Mouse (Mus musculus): ENCODE data around the gene Mansc1. TPM values are rescaled to one million over a fixed set of nuclear protein-coding genes. Genes with fewer than 3 reads are reported as not detected.

The Mansc1 gene
- polyA plus RNA-seq, 1 experiment from 2014 or later: 5.9 TPM

GRCm38 (mm10) chr6:134594569-134595442, 37.5 kb downstream of the Mansc1 start:
- no peak for ATAC-seq (ENCODE audit: extremely low read depth, insufficient number of reproducible peaks, low FRiP score, low TSS enrichment)
- WGBS: 67% methylated on average over 21 of the region's 21 CpGs
- Histone ChIP-seq H3K4me3 (no peak overlapping the region), H3K27me3 (replicated peaks) (no peaks in the 10 kb centered on the region), H3K4me1 (peaks cover 13% of the 10 kb centered on the region), H3K27ac (replicated peaks) (no peak overlapping the region), H3K4me2 (peak overlapping the region; percentile 25; the same call in 1 of the 2 replicates), H3K36me3 (no peaks in the 10 kb centered on the region), H3K9ac (no peak overlapping the region), H3K9me3 (no peaks in the 10 kb centered on the region)

DNA sequence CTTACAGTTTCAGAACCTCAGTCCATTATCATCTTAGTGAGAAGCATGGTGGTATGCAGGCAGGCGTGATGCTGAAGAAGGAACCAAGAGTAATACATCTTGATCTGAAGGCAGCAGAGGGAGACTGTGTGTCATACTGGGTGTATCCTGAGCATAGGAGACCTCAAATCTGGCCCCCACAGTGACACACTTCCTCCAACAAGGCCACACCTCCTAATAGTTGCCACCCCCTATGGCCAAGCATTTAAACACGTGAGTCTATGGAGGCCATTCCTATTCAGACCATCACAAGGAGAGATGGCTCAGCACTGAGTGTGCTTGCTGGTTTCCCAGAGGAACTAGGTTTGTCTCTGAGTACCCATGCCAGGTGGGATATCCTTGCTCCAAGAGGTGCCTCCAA, 40.7 kb downstream of the Mansc1 start:
- H3K9ac ChIP-seq: no peak overlapping the region
- peaks cover 13% of the 10 kb centered on the region for H3K4me1 ChIP-seq
- no peak for ATAC-seq (ENCODE audit: extremely low read depth, insufficient number of reproducible peaks, low FRiP score, low TSS enrichment)
- no peaks in the 10 kb centered on the region for H3K9me3 ChIP-seq
- H3K27me3 ChIP-seq (replicated peaks): peaks cover 7% of the 10 kb centered on the region; the same call in 1 of the 2 replicates
- H3K36me3 ChIP-seq: no peaks in the 10 kb centered on the region
- no peak overlapping the region for H3K4me2 ChIP-seq
- no peak overlapping the region for H3K4me3 ChIP-seq
- 85% methylated on average over 2 of the region's 2 CpGs for WGBS
- no peak overlapping the region for H3K27ac ChIP-seq (replicated peaks)

- H3K4me1 ChIP-seq: no peaks in the 10 kb centered on the region
- no peak for ATAC-seq (ENCODE audit: extremely low read depth, insufficient number of reproducible peaks, low FRiP score, low TSS enrichment)
- H3K9me3 ChIP-seq: no peaks in the 10 kb centered on the region
- WGBS: 72% methylated on average over 5 of the region's 5 CpGs
- no peaks in the 10 kb centered on the region for H3K36me3 ChIP-seq
- peaks cover 7% of the 10 kb centered on the region; the same call in 1 of the 2 replicates for H3K27me3 ChIP-seq (replicated peaks)
- H3K27ac ChIP-seq (replicated peaks): no peak overlapping the region
- no peak overlapping the region for H3K4me3 ChIP-seq
- H3K9ac ChIP-seq: no peak overlapping the region
- H3K4me2 ChIP-seq: no peak overlapping the region
These were observed 46.0 kb downstream of the Mansc1 start for GRCm38 (mm10) chr6:134586241-134586640.

DNA sequence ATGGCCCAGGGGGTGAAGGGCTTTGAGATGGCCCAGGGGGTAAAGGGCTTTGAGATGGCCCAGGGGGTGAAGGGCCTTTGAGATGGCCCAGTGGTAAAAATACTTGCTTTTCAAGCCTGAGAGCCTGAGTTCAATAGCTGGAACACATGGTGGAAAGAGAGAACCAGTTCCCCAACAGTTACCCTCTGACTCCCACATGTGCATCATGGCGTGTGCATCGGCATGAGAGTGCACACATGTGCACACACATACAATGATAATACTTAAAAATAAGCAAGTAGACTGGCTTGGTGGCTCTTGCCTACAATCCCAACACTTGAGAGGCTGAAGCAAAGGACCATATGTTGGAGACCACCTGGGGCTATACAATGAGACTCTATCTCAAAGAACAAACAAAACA, 47.7 kb downstream of the Mansc1 start:
- Histone ChIP-seq H3K9ac (no peak overlapping the region), H3K27ac (replicated peaks) (no peak overlapping the region), H3K9me3 (no peaks in the 10 kb centered on the region), H3K27me3 (replicated peaks) (peaks cover 7% of the 10 kb centered on the region; the same call in 1 of the 2 replicates), H3K4me1 (no peaks in the 10 kb centered on the region), H3K4me2 (no peak overlapping the region), H3K36me3 (no peaks in the 10 kb centered on the region), H3K4me3 (no peak overlapping the region)
- ATAC-seq (ENCODE audit: extremely low read depth, insufficient number of reproducible peaks, low FRiP score, low TSS enrichment): no peak
- 92% methylated on average over 2 of the region's 2 CpGs for WGBS

GRCm38 (mm10) chr6:134582110-134582509, 50.2 kb downstream of the Mansc1 start:
- Histone ChIP-seq H3K4me1 (no peaks in the 10 kb centered on the region), H3K36me3 (no peaks in the 10 kb centered on the region), H3K4me2 (no peak overlapping the region), H3K9me3 (no peaks in the 10 kb centered on the region), H3K27me3 (replicated peaks) (0 out of 2 replicates have a peak, but pooled peaks cover 3% of the 10 kb centered on the region), H3K4me3 (no peak overlapping the region), H3K27ac (replicated peaks) (no peak overlapping the region), H3K9ac (no peak overlapping the region)
- no peak for ATAC-seq (ENCODE audit: extremely low read depth, insufficient number of reproducible peaks, low FRiP score, low TSS enrichment)
- WGBS: 75% methylated on average over 5 of the region's 5 CpGs

DNA sequence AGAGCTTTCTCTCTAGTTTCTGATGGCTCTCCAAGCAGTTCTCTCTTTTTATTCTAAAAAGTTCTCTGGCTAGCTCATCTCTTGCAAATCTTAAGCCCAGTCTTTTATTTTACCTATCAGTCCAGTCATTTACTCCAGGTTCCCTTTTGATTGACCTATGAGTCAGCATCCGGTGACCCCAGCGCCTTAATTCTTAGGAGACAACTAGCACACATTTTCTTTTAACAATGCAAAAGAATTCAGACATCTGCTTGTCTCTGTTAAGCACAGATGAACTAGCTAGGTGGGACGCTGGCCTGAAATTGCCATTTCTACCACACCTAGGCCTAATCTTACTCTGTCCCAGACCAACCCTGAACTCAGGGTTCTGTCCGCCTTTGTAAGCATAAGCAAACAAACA, 52.8 kb downstream of the Mansc1 start:
- Histone ChIP-seq H3K9me3 (no peaks in the 10 kb centered on the region), H3K9ac (no peak overlapping the region), H3K4me3 (no peak overlapping the region), H3K27me3 (replicated peaks) (0 out of 2 replicates have a peak, but pooled peaks cover 3% of the 10 kb centered on the region), H3K27ac (replicated peaks) (no peak overlapping the region), H3K36me3 (no peaks in the 10 kb centered on the region), H3K4me1 (peaks cover 14% of the 10 kb centered on the region), H3K4me2 (no peak overlapping the region)
- no peak for ATAC-seq (ENCODE audit: extremely low read depth, insufficient number of reproducible peaks, low FRiP score, low TSS enrichment)
- 86% methylated on average over 4 of the region's 4 CpGs for WGBS

DNA sequence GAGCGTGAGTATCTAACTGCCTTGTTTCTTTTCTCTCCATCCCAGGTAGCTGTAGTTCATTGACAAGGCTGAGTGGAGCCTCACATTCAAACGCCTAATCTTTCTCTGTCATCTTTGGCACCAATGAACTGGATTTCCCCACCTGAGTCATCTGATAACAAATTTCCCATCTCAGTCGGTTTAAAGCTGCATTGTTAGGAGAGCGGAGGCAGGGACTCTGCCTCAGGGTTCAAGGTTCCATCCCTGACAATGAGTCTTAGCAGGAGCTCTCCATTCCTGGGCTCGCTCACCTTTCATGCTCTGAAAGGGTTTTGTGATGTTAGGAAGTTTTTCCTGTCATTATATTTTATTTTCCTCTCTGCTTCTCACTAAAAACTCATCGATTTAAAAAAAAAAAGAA, 54.2 kb downstream of the Mansc1 start:
- H3K9me3 ChIP-seq: no peaks in the 10 kb centered on the region
- no peak for ATAC-seq (ENCODE audit: extremely low read depth, insufficient number of reproducible peaks, low FRiP score, low TSS enrichment)
- 0 out of 2 replicates have a peak, but pooled peaks cover 3% of the 10 kb centered on the region for H3K27me3 ChIP-seq (replicated peaks)
- no peak overlapping the region for H3K27ac ChIP-seq (replicated peaks)
- H3K4me1 ChIP-seq: peaks cover 23% of the 10 kb centered on the region
- WGBS: 67% methylated on average over 6 of the region's 6 CpGs
- H3K9ac ChIP-seq: no peak overlapping the region
- no peaks in the 10 kb centered on the region for H3K36me3 ChIP-seq
- H3K4me2 ChIP-seq: no peak overlapping the region
- no peak overlapping the region for H3K4me3 ChIP-seq

- no peaks in the 10 kb centered on the region for H3K36me3 ChIP-seq
- H3K27ac ChIP-seq (replicated peaks): 0 out of 2 replicates have a peak overlapping the region, but pooled peaks have one; percentile 32
- no peaks in the 10 kb centered on the region for H3K9me3 ChIP-seq
- H3K4me3 ChIP-seq: no peak overlapping the region
- H3K4me2 ChIP-seq: no peak overlapping the region
- no peak for ATAC-seq (ENCODE audit: extremely low read depth, insufficient number of reproducible peaks, low FRiP score, low TSS enrichment)
- peaks cover 23% of the 10 kb centered on the region for H3K4me1 ChIP-seq
- 0 out of 2 replicates have a peak, but pooled peaks cover 3% of the 10 kb centered on the region for H3K27me3 ChIP-seq (replicated peaks)
- H3K9ac ChIP-seq: no peak overlapping the region
- WGBS: 42% methylated on average over 3 of the region's 3 CpGs
These were observed 57.0 kb downstream of the Mansc1 start for GRCm38 (mm10) chr6:134575288-134575741.

- Histone ChIP-seq H3K9me3 (no peaks in the 10 kb centered on the region), H3K4me2 (no peak overlapping the region), H3K9ac (no peak overlapping the region), H3K27ac (replicated peaks) (no peak overlapping the region), H3K4me3 (no peak overlapping the region), H3K4me1 (peaks cover 18% of the 10 kb centered on the region), H3K36me3 (no peaks in the 10 kb centered on the region), H3K27me3 (replicated peaks) (no peaks in the 10 kb centered on the region)
- 79% methylated on average over 5 of the region's 5 CpGs for WGBS
- no peak for ATAC-seq (ENCODE audit: extremely low read depth, insufficient number of reproducible peaks, low FRiP score, low TSS enrichment)
These were observed 64.2 kb downstream of the Mansc1 start for GRCm38 (mm10) chr6:134567986-134568556.

DNA sequence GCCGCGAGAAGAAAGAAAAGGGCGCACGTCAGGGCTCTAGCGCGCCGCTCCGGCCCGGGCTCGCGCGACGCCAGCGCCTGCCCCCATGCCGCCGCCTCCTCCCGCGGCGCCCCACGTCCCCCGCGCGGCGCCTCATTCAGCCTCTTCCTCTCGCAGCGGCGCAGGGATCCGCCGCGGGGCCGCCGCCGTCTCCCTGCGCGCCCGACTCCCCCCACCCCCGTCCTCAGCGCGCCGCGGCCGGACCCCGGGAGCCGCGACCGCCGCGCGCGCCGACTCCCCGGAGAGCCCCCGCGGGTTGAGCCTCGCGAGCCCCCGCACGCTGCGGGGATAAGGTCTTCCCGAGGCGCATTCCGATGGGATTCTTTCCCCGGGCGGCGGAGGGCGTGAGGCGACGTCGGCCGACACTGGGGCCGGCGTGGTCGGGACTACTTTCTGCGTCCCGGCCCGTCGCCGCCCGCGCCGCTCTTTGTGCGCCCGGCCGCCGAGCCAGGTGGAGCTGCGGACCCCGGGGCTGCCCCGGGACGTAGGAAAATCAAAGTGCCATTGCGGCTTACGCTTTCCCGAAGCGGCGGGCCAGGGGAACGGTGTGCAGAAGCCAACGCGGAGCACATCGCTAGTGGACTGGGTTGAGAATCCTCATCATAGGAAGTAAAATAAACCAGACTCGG, 65.3 kb downstream of the Mansc1 start, which contains the start of gene Lrp6:
Gene Lrp6 (minus strand): TSS at position 148 of the 668 bp plus-strand sequence.
- under 1% methylated on average over 92 of the region's 99 CpGs for WGBS
- no peaks in the 10 kb centered on the region for H3K27me3 ChIP-seq (replicated peaks)

DNA sequence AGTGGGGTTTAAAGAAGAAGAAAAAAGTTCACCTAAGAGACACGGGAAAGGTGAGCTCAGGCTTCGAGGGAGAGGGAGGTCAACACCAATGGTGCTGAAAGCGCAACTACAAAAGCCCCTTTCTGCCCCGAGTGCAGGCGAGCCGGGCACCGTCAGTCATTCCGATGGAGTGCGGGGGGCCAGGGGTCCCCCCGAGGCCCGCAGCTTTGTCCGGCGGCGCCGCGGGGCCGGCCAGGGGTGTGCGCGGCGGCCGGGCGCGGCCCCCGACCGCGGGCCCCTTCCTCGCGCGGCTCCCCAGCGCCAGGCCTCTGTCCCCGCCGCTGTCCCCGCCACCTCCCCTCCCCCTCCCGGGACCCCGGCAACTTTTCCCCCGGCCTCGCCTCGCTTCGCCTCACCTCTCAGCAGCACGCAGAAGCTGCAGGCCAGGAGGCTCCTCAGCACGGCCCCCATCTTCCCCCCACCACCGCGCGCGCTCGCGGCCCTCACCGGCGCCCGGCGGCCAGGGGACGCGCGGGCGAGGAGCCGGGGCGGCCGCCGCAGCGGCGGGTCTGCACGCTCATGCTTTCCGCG, 66.0 kb downstream of the Mansc1 start:
- Histone ChIP-seq H3K4me3 (peak overlapping the region; percentile 97), H3K9me3 (no peaks in the 10 kb centered on the region), H3K4me2 (peak overlapping the region; percentile 92), H3K4me1 (peaks cover 29% of the 10 kb centered on the region), H3K36me3 (no peaks in the 10 kb centered on the region), H3K9ac (peak overlapping the region; percentile 98), H3K27ac (replicated peaks) (peak overlapping the region; percentile 99), H3K27me3 (replicated peaks) (no peaks in the 10 kb centered on the region)
- WGBS: under 1% methylated on average over 50 of the region's 64 CpGs
- ATAC-seq (ENCODE audit: extremely low read depth, insufficient number of reproducible peaks, low FRiP score, low TSS enrichment): peak; percentile 52; the same call in 1 of the 2 replicates

More for the DNA sequence above, 65.3 kb downstream of the Mansc1 start, which contains the start of gene Lrp6:
- Histone ChIP-seq H3K4me2 (peak within 1 kb of the TSS; percentile 92), H3K36me3 (no peaks in the 10 kb centered on the region), H3K4me1 (peaks cover 25% of the 10 kb centered on the region), H3K9ac (peak within 1 kb of the TSS; percentile 98), H3K4me3 (peak within 1 kb of the TSS; percentile 97), H3K27ac (replicated peaks) (peak within 1 kb of the TSS; percentile 99), H3K9me3 (no peaks in the 10 kb centered on the region)
- peak; percentile 79 for ATAC-seq (ENCODE audit: extremely low read depth, insufficient number of reproducible peaks, low FRiP score, low TSS enrichment)
